Mouse (Mus musculus) limb, embryonic 11.5 days (tissue): ENCODE measurements around the gene Slc39a3. TPM values are rescaled to one million over a fixed set of nuclear protein-coding genes. Genes with fewer than 3 reads are reported as not detected.

Source experiments
- ATAC-seq: fragments of 200-750 bp; cut with Nextera tagmentation; 2 replicates; pipeline ENCODE4 v1.8.0; 2017; ENCODE audit warnings: low read depth; ENCODE audit not compliant: insufficient number of reproducible peaks, low FRiP score, low TSS enrichment
- DNase-seq: peaks from one replicate; pipeline ENCODE4 v3.0.0-alpha.2; 2015; ENCODE audit warnings: low spot score
- H3K27ac ChIP-seq: fragments of 300-500 bp; sonication (generic); replicated peaks from 2 replicates; pipeline ENCODE4 v1.5.1; 2014; ENCODE audit warnings: low read depth, mild to moderate bottlenecking, low read length
- H3K27me3 ChIP-seq: fragments of 300-500 bp; sonication (generic); 2 replicates; pipeline ENCODE4 v1.6.1; 2014; ENCODE audit warnings: mild to moderate bottlenecking, low read length, mixed read lengths; ENCODE audit not compliant: control insufficient read depth, insufficient read depth
- H3K36me3 ChIP-seq: fragments of 300-500 bp; sonication (generic); 2 replicates; pipeline ENCODE4 v1.6.1; 2014; ENCODE audit warnings: mild to moderate bottlenecking, low read length, moderate library complexity, mixed read lengths; ENCODE audit not compliant: control insufficient read depth, insufficient read depth
- H3K4me1 ChIP-seq: fragments of 300-500 bp; sonication (generic); 2 replicates; pipeline ENCODE4 v1.6.1; 2014; ENCODE audit warnings: low read length, mixed read lengths; ENCODE audit not compliant: control insufficient read depth, insufficient read depth
- H3K4me2 ChIP-seq: fragments of 300-500 bp; sonication (generic); 2 replicates; pipeline ENCODE4 v1.6.1; 2014; ENCODE audit warnings: low read depth, mild to moderate bottlenecking, moderate library complexity; ENCODE audit not compliant: severe bottlenecking
- H3K4me3 ChIP-seq: fragments of 300-500 bp; sonication (generic); 2 replicates; pipeline ENCODE4 v1.5.1; 2014; ENCODE audit warnings: low read depth, low read length
- H3K9ac ChIP-seq: fragments of 300-500 bp; sonication (generic); 2 replicates; pipeline ENCODE4 v1.6.1; 2014; ENCODE audit warnings: mild to moderate bottlenecking, low read length
- H3K9me3 ChIP-seq: fragments of 300-500 bp; sonication (generic); 2 replicates; pipeline ENCODE4 v1.6.1; 2016; ENCODE audit warnings: low read length; ENCODE audit not compliant: control insufficient read depth
- WGBS: fragments of 180-500 bp; shearing (Covaris S2); extraction: QIAGEN DNeasy Blood & Tissue Kit; methylation state at CpG from one replicate; pipeline ENCODE4 v1.1.7; 2014; 5-methylcytosine and 5-hydroxymethylcytosine counted together
- polyA plus RNA-seq: library from polyadenylated mRNA; unstranded; fragments of >200 nt; fragmentation: Nextera tagmentation; extraction: Ambion mirVana; gene quantifications from 2 replicates; pipeline ENCODE4 v1.2.1, GENCODE M21; 2014

The Slc39a3 gene
- polyA plus RNA-seq, 1 experiment from 2014 or later = 7.9 TPM

DNA sequence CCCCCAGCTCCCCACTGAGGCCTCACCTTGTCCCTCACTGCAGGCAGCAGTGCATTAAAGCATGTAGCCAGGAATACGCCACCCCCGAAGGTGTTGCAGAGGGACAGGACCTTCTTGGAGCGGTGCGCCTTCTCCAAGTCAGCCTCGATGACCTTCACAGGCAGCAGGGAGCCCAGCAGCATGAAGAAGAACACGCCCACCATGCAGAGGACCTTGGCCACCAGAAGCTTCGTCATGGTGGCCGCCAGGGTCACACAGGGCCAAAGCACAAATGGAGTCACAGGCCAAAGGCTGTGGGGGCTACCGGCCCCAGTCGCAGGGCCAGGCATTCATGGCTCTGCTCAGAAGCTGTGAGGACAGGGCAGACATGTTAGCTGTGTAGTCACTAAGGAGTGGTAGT is 3.6 kb downstream of the Slc39a3 start:
- WGBS = 82% methylated on average over 10 of the region's 10 CpGs
- ATAC-seq = no peak

DNA sequence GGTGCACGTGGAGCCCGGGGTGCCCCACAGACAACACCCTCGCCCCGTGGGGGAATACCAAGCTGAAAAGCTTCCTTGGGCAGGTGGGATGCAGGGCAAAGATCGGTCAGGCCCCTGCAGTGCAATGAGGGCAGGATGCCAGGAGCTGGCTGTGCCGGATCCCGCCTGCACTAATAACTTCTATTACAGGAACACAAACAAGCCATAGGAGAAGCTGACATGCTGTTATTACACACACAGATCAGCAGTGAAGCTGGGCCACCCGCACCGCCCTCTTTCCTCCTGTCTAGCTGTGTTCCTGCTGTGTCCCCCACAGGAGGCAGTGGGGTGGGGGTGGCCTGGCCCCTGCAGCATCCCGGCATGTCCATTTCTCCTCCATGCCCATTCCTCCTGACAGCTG is 8.2 kb downstream of the Slc39a3 start:
- 86% methylated on average over 10 of the region's 10 CpGs for WGBS
- Histone ChIP-seq H3K4me2 (no peak overlapping the region), H3K9ac (0 out of 2 replicates have a peak overlapping the region, but pooled peaks have one; percentile 12), H3K27ac (no peak overlapping the region), H3K4me3 (no peak overlapping the region), H3K9me3 (no peaks in the 10 kb centered on the region), H3K27me3 (peaks cover 13% of the 10 kb centered on the region; the same call in 1 of the 2 replicates), H3K36me3 (peaks cover 5% of the 10 kb centered on the region; the same call in 1 of the 2 replicates), H3K4me1 (peaks cover 4% of the 10 kb centered on the region; the same call in 1 of the 2 replicates)
- DNase-seq (no peak), ATAC-seq (no peak)

More for the DNA sequence above, 3.6 kb downstream of the Slc39a3 start:
- Histone ChIP-seq H3K4me3 (no peak overlapping the region), H3K27me3 (no peaks in the 10 kb centered on the region), H3K27ac (no peak overlapping the region), H3K9ac (no peak overlapping the region), H3K4me2 (no peak overlapping the region), H3K36me3 (peaks cover 5% of the 10 kb centered on the region; the same call in 1 of the 2 replicates), H3K4me1 (no peaks in the 10 kb centered on the region), H3K9me3 (no peaks in the 10 kb centered on the region)
- DNase-seq = no peak

DNA sequence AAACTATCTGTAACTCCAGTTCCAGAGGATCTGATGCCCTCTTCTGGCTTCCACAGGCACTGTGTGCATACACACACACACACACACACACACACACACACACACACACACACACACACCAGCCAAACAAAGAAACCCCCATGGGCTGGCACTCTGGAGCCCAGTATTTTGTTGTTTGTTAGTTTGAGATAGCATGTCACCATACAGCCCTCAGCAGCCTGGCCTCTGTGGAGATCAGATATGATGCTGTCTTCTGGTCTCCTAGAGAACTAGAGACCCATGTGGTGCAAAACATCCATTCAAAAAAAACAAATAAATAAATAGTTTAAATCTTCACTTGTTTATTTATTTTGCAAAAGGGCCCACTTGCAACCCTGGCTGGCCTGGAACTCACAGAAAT is 9.0 kb downstream of the Slc39a3 start:
- Histone ChIP-seq H3K4me2 (no peak overlapping the region), H3K4me3 (no peak overlapping the region), H3K9me3 (no peaks in the 10 kb centered on the region), H3K4me1 (peaks cover 4% of the 10 kb centered on the region; the same call in 1 of the 2 replicates), H3K27me3 (peaks cover 13% of the 10 kb centered on the region; the same call in 1 of the 2 replicates), H3K27ac (no peak overlapping the region), H3K36me3 (peaks cover 5% of the 10 kb centered on the region; the same call in 1 of the 2 replicates), H3K9ac (no peak overlapping the region)
- DNase-seq = no peak
- ATAC-seq = no peak

DNA sequence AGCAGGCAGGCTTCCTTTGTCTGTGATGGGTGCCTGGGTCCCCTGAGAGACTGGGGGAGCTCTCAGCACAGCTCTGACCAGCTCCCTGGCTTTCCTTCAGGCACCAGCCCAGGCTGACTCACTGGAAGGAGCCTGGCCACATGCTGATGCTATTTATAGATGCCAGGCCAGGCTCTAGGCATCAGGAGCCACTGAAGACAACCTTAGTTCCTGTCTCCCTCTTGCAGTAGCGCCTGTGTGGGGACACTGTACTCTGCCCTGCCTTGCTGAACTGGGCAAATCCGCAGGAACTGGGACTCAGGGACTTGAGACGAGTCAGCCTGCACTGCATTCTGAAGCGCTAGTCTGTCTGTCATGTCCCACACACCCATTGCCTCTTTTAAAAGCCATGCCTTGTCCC is 9.9 kb downstream of the Slc39a3 start:
- Histone ChIP-seq H3K4me1 (peaks cover 4% of the 10 kb centered on the region; the same call in 1 of the 2 replicates), H3K27ac (no peak overlapping the region), H3K4me3 (no peak overlapping the region), H3K4me2 (no peak overlapping the region), H3K36me3 (peaks cover 5% of the 10 kb centered on the region; the same call in 1 of the 2 replicates), H3K27me3 (peaks cover 18% of the 10 kb centered on the region), H3K9ac (no peak overlapping the region), H3K9me3 (no peaks in the 10 kb centered on the region)
- DNase-seq = no peak
- WGBS = 66% methylated on average over 4 of the region's 4 CpGs
- no peak for ATAC-seq

DNA sequence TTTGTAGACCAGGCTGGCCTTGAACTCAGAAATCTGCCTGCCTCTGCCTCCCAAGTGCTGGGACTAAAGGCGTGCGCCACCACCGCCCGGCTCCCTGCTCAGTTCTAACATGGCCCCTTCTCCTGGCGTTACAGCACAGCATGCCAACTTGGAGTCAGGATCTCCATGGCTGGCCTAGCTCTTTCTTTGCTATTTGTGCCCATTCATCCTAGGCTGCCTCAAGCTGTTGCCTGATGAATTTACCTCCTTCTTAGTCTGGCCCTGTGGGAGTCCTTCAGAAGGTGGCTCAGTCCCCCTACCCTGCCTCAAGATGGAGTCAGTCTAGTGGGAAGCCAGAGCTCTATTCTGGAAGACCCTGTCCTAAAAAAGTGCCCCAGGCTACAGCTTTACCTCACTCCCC is 10.4 kb downstream of the Slc39a3 start:
- peaks cover 22% of the 10 kb centered on the region for H3K27me3 ChIP-seq
- ATAC-seq (no peak), DNase-seq (no peak)
- H3K4me2 ChIP-seq = no peak overlapping the region
- peaks cover 5% of the 10 kb centered on the region; the same call in 1 of the 2 replicates for H3K36me3 ChIP-seq
- H3K4me1 ChIP-seq = peaks cover 4% of the 10 kb centered on the region; the same call in 1 of the 2 replicates
- no peaks in the 10 kb centered on the region for H3K9me3 ChIP-seq
- no peak overlapping the region for H3K4me3 ChIP-seq
- no peak overlapping the region for H3K27ac ChIP-seq
- no peak overlapping the region for H3K9ac ChIP-seq
- 93% methylated on average over 5 of the region's 5 CpGs for WGBS

DNA sequence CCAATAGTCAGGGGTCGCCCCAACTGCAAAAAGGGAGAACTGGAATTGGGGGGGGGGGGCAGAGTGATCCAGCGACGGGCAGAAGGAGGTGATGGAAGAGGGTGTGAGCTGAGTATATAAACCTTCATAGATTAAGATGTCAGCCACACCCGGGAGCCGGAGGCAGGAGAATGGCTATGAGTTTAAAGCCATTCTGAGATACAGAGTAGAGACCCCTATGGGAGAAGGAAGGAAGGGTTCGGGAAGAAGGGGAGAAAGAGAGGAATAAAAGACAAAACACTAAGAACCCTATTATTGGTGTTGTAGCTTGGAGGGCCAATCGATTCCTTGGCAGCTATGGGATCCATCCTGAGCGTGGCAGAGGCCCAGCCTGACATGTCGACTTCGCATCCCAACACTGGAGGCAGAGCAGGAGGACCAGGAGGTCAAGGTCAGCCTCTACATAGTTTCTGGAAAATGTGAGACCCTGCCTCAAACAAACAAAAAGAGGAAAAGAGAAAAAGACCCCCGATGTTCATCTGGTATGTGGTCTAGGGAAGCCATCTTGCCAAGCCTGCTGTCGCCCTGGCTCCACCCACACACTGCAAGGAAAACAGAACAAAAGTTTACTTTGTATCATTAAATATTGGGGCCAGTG is 11.5 kb downstream of the Slc39a3 start, which contains the start of gene Diras1:
Gene Diras1 (minus strand): TSS at position 24 of the 637 bp plus-strand sequence.
- WGBS = 48% methylated on average over 12 of the region's 12 CpGs
- H3K27me3 ChIP-seq = peaks cover 31% of the 10 kb centered on the region
- no peak within 1 kb of the TSS for H3K9ac ChIP-seq
- DNase-seq (no peak), ATAC-seq (no peak)
- H3K27ac ChIP-seq = no peak within 1 kb of the TSS
- peak within 1 kb of the TSS; percentile 15 for H3K4me3 ChIP-seq
- H3K4me2 ChIP-seq = peak within 1 kb of the TSS; percentile 49
- H3K9me3 ChIP-seq = no peaks in the 10 kb centered on the region
- peaks cover 3% of the 10 kb centered on the region; the same call in 1 of the 2 replicates for H3K36me3 ChIP-seq
- peaks cover 4% of the 10 kb centered on the region; the same call in 1 of the 2 replicates for H3K4me1 ChIP-seq

DNA sequence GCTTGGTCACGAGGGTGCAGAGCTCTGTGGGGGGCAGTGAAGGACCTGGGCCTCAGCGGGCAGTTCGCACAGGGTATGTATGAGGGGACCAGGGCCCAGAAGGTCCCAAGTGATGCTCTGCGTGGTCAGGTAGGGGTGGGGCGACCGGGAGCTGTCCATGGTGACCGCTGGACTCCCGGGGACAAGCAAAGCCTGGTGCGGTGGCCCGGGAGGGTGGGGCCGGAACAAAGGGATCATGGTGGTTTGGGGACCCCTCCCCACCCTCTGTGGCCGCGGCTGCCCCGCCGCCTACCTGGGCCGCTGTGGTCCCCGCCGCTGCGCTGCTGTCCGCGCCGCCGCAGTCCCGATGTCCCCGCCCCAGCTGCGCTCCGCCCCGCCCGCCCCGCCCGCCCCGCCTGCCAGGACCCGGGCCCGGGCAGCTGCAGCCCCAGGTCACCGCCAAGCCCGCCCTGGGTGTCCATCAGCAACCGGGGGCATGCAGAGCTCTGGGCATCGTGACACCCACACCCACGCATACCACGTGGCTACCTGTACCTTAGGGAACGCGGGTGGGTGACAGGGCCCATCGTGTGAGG is 12.1 kb downstream of the Slc39a3 start:
- no peak overlapping the region for H3K27ac ChIP-seq
- peak overlapping the region; percentile 49 for H3K4me2 ChIP-seq
- 2% methylated on average over 42 of the region's 43 CpGs for WGBS
- peaks cover 4% of the 10 kb centered on the region; the same call in 1 of the 2 replicates for H3K4me1 ChIP-seq
- no peaks in the 10 kb centered on the region for H3K36me3 ChIP-seq
- H3K9me3 ChIP-seq = no peaks in the 10 kb centered on the region
- H3K4me3 ChIP-seq = peak overlapping the region; percentile 15
- no peak overlapping the region for H3K9ac ChIP-seq
- H3K27me3 ChIP-seq = peaks cover 31% of the 10 kb centered on the region
- peak; percentile 51 for DNase-seq
- ATAC-seq = no peak

DNA sequence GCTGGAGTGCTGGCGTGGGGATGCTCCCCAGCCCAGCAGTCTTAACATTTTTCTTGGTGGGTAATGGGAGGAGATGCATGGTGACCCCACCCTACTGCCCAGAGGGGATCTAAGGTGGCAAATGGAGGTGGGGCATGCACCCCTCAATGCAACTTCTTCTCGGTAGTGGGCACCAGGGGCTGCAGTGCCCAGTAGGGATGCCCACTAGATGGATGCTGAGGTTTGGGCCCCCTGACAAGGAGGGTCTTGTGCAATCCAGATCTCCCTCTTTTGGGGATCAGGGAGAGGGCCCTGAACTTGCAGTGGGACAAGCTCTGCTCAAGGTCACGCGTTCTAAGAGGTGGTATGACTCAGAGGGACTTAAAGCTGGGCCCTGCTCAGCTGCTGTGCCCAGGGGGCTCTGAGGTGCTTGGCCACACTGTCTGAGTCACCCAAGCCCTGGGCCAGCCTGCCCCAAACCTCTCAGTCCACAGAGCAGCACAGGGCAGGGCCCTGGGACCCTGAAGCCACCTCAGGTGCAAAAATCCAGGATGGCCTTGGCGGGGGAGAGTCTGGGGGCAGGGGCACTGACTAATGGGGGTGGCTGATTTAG is 12.8 kb downstream of the Slc39a3 start:
- H3K27ac ChIP-seq = no peak overlapping the region
- H3K4me3 ChIP-seq = no peak overlapping the region
- H3K9ac ChIP-seq = no peak overlapping the region
- no peaks in the 10 kb centered on the region for H3K36me3 ChIP-seq
- no peaks in the 10 kb centered on the region for H3K9me3 ChIP-seq
- H3K4me1 ChIP-seq = peaks cover 4% of the 10 kb centered on the region; the same call in 1 of the 2 replicates
- H3K27me3 ChIP-seq = peaks cover 31% of the 10 kb centered on the region
- no peak for ATAC-seq
- WGBS = 70% methylated on average over 5 of the region's 5 CpGs
- no peak overlapping the region; the same call in 1 of the 2 replicates for H3K4me2 ChIP-seq
- DNase-seq = no peak
